Mouse (Mus musculus): ENCODE data around the gene Ctnnd2.

Ctnnd2 gene

GRCm38 (mm10) chr15:31063734-31064133 lies 891.3 kb downstream of the Ctnnd2 start:
- in situ Hi-C loops (cut with MboI, MseI) = no loop called here

GRCm38 (mm10) chr15:31068127-31068526 lies 895.7 kb downstream of the Ctnnd2 start:
- in situ Hi-C loops (cut with MboI, MseI) = no loop called here

GRCm38 (mm10) chr15:31070311-31070710 lies 897.9 kb downstream of the Ctnnd2 start:
- in situ Hi-C loops (cut with MboI, MseI) = no loop called here

Measured in regulatory T cell (primary cell).